Mouse (Mus musculus) liver (tissue): ENCODE results near the gene Dnajb6.
A peak's percentile ranks its signal among the peaks of the same experiment; 100 is the strongest.
"Not testable (repeated sequence)": the region's sequence is repeated elsewhere in the genome, so short reads cannot be mapped to it uniquely, and the experiment has no call there.

Experiments used
- DNase-seq: peaks from one replicate; pipeline ENCODE4 v3.0.0-alpha.2; 2020; ENCODE audit warnings: mixed read lengths

Dnajb6 gene

GRCm38 (mm10) chr5:29735557-29736061 is at the start of gene Dnajb6, which contains the start of gene Gm5129:
Gene Dnajb6 (plus strand): TSS chr5:29735688.
Gene Gm5129 (minus strand): TSS chr5:29735936.
- DNase-seq = peak; percentile 93

GRCm38 (mm10) chr5:29687671-29688070 is 47.8 kb upstream of the Dnajb6 start:
- DNase-seq = peak; percentile 24

GRCm38 (mm10) chr5:29688352-29688751 is 47.1 kb upstream of the Dnajb6 start:
- no peak for DNase-seq

- no peak for DNase-seq
Measured at GRCm38 (mm10) chr5:29698493-29698892, 37.0 kb upstream of the Dnajb6 start.

GRCm38 (mm10) chr5:29699520-29700202 is 35.8 kb upstream of the Dnajb6 start:
- no peak for DNase-seq

- DNase-seq = no peak
Measured at GRCm38 (mm10) chr5:29707241-29707640, 28.2 kb upstream of the Dnajb6 start.

GRCm38 (mm10) chr5:29708258-29708657 is 27.2 kb upstream of the Dnajb6 start:
- DNase-seq = no peak

GRCm38 (mm10) chr5:29711631-29712030 is 23.9 kb upstream of the Dnajb6 start:
- no peak for DNase-seq

GRCm38 (mm10) chr5:29712906-29713305 is 22.6 kb upstream of the Dnajb6 start:
- no peak for DNase-seq

GRCm38 (mm10) chr5:29721159-29721558 is 14.3 kb upstream of the Dnajb6 start:
- no peak for DNase-seq

GRCm38 (mm10) chr5:29725369-29725768 is 10.1 kb upstream of the Dnajb6 start:
- no peak for DNase-seq

GRCm38 (mm10) chr5:29726070-29726469 is 9.4 kb upstream of the Dnajb6 start:
- DNase-seq = not testable (repeated sequence)

- no peak for DNase-seq
Measured at GRCm38 (mm10) chr5:29734831-29735510, 517 bp upstream of the Dnajb6 start.

GRCm38 (mm10) chr5:29736073-29736900 is 799 bp downstream of the Dnajb6 start:
- DNase-seq = peak; percentile 54

GRCm38 (mm10) chr5:29736942-29737341 is 1.5 kb downstream of the Dnajb6 start:
- DNase-seq = peak; percentile 16

- no peak for DNase-seq
Measured at GRCm38 (mm10) chr5:29737471-29737870, 2.0 kb downstream of the Dnajb6 start.

GRCm38 (mm10) chr5:29738076-29738475 is 2.6 kb downstream of the Dnajb6 start:
- DNase-seq = no peak

- no peak for DNase-seq
Measured at GRCm38 (mm10) chr5:29740651-29741050, 5.2 kb downstream of the Dnajb6 start.

GRCm38 (mm10) chr5:29741093-29741492 is 5.6 kb downstream of the Dnajb6 start:
- no peak for DNase-seq

GRCm38 (mm10) chr5:29747661-29748060 is 12.2 kb downstream of the Dnajb6 start:
- no peak for DNase-seq

GRCm38 (mm10) chr5:29751306-29751705 is 15.8 kb downstream of the Dnajb6 start:
- no peak for DNase-seq

- no peak for DNase-seq
Measured at GRCm38 (mm10) chr5:29752894-29753293, 17.4 kb downstream of the Dnajb6 start.

- no peak for DNase-seq
Measured at GRCm38 (mm10) chr5:29759318-29759717, 23.8 kb downstream of the Dnajb6 start.
